Mouse (Mus musculus): ENCODE data around the gene Pdss2. TPM values are rescaled to one million over a fixed set of nuclear protein-coding genes. Genes with fewer than 3 reads are reported as not detected.

Pdss2 gene
- total RNA-seq, 1 experiment from 2014 or later: 19.2 TPM

DNA sequence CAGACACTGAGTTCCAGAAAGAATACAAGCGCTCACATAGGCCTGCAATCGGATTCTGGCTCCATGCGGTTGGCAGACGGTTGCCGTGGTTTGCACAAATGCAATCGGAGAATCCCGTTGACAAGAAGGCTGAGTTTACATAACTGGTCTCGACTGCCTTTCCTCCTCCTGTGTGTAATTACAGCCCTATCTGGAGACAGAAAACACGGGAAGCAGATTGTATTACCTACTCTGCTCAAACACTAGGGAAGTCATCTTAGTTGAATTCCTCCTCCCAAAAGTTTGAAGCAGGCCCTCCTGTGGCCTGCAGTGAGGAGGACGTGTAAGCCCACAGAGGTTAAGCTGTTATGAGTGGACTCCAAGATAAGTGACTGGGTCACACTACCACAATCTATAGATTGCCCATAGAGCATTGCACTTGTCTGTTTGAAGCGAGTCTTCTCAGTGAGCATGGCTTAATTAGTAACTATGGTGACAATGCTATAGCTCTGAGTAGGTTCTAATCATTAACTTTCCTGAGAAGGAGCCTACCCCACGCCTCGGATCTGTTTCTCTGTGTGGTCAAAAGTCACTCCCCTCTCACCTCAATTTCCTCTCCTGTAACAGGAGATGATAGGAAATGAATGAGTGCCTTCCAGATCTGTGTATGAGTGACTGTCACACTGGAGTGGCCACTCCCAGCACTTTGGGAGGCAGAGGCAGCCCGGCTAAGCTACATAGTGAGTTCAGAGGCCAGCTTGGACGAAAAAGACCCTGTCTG, 219.9 kb downstream of the Pdss2 start:
- DNase-seq: no peak

GRCm38 (mm10) chr10:43448656-43449055, 227.4 kb downstream of the Pdss2 start:
- no peak for DNase-seq

DNA sequence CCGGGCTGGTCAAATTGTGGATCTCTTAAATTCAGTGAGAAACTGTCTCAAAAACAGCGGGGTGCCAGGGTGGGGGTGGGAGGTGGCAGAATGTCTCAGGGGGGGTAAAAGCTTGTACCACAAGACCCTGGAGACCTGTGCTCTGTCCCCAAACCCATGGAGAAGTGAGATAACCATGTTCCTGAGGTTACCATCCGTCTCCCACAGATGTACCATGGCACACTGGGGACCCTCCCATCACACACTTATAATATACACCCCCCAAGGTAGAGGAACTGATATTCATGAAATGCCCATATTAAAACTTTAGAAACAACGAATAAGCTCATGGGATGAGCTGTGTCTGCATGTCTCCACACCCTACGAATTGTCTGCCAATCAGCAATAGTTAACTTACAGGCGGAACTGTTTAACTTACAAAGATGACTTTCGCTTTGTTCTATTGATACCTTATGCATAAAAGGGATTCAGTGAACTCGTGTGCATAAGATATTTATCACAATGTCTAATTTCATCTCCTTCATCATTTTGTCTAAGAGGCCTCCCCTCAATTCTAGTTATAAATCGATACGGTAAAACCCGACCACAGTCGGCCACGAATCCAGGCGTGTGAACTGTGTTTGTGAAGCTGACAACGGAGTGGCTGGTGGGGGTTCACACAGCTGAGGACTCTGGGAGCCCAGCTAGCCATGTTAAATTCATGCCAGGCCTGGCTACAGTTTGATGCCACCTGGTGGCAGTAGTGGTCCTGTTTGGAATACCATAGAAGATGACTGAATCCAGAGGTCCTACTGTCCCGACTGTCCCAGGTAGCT, 230.8 kb downstream of the Pdss2 start:
- peak; percentile 75 for DNase-seq

GRCm38 (mm10) chr10:43452663-43452996, 231.3 kb downstream of the Pdss2 start:
- no peak for DNase-seq

GRCm38 (mm10) chr10:43454219-43454618, 232.9 kb downstream of the Pdss2 start:
- no peak for DNase-seq

DNA sequence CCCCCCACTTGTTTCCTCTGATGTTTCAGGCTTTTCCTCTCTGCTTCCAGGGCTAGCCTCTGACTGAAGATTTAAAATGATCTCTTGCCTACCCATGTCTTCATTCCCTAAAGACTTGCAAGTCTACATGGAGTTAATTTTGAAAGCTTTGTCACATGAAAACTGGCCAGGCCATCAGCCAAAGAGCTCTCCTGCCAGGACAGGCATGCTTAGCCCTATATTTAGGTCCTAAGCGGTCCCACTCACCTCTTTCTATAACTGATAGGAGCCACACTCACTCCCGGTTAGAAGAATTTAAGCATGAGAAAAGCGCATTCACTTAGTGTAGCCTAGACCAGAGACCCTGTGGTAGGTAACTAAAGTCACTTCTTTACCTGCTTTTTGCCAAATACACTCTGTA, 233.4 kb downstream of the Pdss2 start:
- DNase-seq: no peak

DNA sequence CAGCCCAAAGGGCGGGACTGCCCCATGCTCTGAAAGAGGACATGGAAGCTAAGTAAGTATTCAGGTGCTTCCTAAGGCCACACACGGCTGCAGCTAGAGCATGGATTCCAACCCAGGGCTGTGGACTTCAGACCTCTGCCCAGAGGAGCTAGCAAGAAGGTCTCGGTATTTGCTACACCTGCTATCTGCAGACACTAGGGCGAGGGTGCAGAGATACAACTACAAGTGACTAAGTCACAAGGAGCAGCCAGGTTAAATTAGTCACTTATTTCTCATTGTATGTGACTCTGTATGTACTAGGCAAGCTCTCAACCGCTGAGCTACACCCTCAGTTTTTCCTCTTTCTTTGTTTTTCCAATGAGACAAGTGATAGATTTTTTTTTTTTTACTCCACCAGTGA, 241.5 kb downstream of the Pdss2 start:
- no peak for DNase-seq

GRCm38 (mm10) chr10:43463227-43463626, 241.9 kb downstream of the Pdss2 start:
- no peak for DNase-seq

GRCm38 (mm10) chr10:43466223-43466622, 244.9 kb downstream of the Pdss2 start:
- DNase-seq: no peak

- no peak for DNase-seq
Observed at GRCm38 (mm10) chr10:43467659-43468058, 246.4 kb downstream of the Pdss2 start.

DNA sequence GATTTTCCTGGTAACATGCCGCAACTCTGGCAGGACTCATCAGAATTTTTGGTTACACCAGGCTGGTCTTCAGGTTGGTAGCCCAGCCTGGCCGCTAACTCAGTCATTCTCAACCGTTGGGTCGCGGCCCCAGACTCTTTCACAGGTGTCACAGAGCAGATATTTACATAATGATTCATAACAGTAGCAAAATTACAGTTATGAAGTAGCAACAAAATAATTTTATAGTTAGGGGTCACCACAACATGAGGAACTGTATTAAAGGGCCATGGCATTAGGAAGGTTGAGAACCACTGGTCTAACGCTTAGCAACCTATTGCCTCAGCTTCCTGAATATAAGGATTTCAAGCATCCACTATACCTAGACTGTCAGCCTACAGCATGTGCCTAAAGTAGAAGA, 247.0 kb downstream of the Pdss2 start:
- DNase-seq: no peak

DNA sequence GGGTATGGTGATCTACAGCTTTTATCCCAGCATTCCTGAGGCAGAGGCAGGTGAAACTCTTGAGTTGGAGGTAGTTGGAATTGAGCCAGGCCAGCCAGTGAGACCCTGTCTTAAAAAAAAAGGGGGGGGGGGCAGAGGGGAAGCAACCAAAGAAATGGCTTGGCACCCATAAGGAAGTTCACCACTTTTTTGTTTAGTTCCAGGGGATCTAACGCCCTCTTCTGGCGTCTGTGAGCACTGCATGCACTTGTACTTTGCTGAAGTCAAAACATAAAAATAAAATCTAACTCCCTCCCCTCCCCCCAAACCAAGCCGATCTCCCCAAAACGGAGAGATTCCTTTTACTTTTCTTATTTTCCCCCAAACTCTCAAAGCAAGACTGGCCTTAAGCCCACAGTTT, 254.1 kb downstream of the Pdss2 start:
- no peak for DNase-seq

DNA sequence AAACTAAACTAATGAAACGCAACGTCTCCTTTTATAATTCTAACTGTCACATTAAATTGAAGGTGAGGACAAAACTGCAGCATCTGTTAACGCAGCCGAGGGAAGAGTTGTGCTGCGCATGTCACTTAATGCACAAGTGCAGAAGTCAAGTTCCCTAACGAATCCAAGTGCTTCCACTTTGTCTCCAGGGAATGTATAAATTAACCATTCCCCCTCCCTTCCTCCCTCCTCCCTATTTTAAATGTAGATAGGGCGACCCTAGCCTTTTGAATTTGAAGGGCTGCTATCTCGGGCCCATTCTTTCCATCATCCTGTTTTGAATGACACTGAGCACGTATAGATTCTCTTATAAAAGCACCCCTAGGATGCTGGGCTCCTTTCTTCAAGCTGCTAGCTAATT, 256.2 kb downstream of the Pdss2 start:
- no peak for DNase-seq

GRCm38 (mm10) chr10:43477865-43478681, 256.8 kb downstream of the Pdss2 start:
- peak; percentile 73 for DNase-seq

DNA sequence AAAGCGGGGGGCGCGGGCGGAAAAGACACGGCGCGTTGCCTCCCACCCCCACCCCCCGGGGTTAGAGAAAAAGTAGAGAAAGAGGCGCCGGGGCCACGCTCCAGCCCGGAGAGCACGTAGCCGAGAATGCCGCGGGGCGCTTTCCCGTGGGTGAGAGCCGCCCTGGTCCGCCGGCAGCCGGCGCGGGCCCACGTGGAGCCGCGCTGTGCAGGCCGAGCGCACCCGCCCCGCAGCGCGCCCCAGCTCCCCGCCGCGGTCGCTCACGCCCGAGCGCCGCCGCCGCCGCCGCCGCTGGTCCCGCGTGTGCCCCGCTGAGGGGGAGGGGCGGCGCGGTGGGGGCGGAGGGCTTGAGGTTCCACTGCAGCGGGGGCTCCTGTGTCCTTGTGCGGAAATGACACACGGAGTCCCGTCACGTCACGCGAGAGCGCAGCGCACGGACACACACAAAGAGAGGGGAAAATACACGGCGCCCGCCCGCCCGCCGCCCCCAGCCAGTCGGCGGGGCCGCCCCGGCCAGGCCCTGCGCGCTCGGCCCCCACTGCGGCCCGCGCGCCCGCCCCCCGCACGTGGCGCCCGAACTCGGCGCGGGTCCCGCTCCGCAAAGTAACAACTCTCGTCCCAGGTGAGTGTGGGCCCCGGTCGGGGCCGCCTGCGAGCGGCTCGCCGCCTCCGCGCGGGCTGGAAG, 257.6 kb downstream of the Pdss2 start, which contains the start of gene Bend3:
Gene Bend3, plus strand, starts transcription at position 81 of the 685 bp plus-strand sequence.
- peak; percentile 60 for DNase-seq

- DNase-seq: peak; percentile 92
Observed at GRCm38 (mm10) chr10:43479436-43480157, 258.3 kb downstream of the Pdss2 start.

DNA sequence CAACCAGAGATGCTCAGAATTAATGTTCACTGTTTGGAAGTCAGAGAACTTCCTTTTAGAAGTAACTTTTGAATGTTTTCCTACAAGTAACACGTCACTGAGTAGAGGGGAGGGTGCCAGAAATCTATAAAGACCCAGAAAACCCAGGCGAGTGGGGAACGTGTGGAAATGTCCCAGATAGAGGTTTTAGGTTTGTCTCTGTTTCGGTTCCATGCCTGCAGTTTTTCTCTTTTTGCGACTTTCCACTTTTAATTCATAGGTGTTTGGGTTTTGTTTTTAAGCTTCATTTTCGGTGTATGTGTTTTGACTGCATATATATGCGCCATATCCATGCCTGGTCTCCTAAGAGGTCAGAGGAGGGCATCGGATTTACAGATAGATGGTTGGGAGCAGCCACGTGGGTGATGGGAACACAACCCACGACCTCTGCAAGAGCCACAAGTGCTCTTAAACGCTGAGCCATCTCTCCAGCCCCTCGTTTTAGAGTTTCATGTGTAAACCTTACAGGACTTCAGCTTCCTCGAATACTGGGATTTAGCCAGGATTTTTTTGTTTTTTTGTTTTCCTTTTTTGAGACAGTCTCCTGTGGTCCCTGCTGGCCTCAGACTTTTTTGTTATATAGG, 259.1 kb downstream of the Pdss2 start:
- DNase-seq: no peak

DNA sequence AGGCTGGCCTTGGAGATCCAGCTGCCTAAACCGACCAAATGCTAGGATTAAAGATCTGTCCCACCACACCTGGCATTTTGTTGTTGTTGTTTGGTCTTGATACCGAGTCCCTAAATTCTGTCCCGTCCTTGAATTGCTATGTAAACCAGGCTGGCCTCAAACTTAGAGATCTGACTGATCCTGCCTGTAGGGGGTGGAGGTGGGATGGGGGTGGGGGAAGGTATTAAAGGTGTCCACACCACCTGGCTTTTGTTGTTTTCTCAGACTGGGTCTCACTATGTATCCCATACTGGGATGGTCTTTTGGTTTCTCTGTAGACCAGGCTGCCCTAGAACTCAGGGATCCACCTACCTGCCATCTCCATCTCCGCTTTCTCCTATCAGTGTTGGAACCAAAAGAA, 259.9 kb downstream of the Pdss2 start:
- DNase-seq: no peak

- no peak for DNase-seq
Observed at GRCm38 (mm10) chr10:43482021-43482420, 260.7 kb downstream of the Pdss2 start.

GRCm38 (mm10) chr10:43483426-43483995, 262.2 kb downstream of the Pdss2 start:
- DNase-seq: peak; percentile 46
